Mouse (Mus musculus): ENCODE results near the gene Miga2. TPM values are rescaled to one million over a fixed set of nuclear protein-coding genes. Genes with fewer than 3 reads are reported as not detected.

The Miga2 gene
- polyA plus RNA-seq, 1 experiment from 2014 or later = 16.8 TPM

DNA sequence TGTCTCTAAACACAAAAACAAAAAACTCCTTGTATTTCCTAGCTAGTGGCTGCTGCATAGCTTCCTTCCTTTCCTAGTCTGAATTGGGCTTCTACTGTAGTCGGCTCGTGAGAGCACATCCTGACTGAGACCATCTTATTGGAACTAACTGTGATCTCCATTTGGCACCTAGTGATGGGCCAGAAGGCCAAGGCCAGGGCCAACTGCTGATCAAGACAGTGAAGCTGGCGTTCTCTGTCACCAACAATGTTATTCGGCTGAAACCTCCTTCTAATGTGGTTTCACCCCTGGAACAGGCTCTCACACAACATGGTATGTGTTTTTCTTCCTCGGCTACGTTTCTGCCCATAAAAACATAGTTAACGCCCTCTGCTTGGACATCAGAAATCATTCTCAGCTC is 36.8 kb upstream of the Miga2 start:
- Histone ChIP-seq H3K9ac (ENCODE audit: low read length) (no peak overlapping the region), H3K4me1 (replicated peaks; ENCODE audit: control insufficient read depth, insufficient read depth) (no peaks in the 10 kb centered on the region), H3K4me3 (ENCODE audit: low read depth, low read length) (no peak overlapping the region), H3K9me3 (ENCODE audit: control insufficient read depth, low read length) (no peaks in the 10 kb centered on the region), H3K36me3 (ENCODE audit: control insufficient read depth, insufficient read depth, low read length) (peaks cover 34% of the 10 kb centered on the region), H3K27me3 (ENCODE audit: control insufficient read depth, insufficient read depth, low read length) (no peaks in the 10 kb centered on the region), H3K4me2 (replicated peaks; ENCODE audit: low read depth) (no peak overlapping the region), H3K27ac (replicated peaks) (no peak overlapping the region)
- no peak for ATAC-seq (ENCODE audit: low FRiP score, low TSS enrichment)
- TF ChIP-seq CTCF (IDR thresholded peaks at IDR 0.05; ENCODE audit: low read depth) (no peak), EP300 (optimal IDR thresholded peaks at IDR 0.05) (no peak)
- 91% methylated on average over 7 of the region's 7 CpGs for WGBS
- DNase-seq (ENCODE audit: low spot score) = no peak

DNA sequence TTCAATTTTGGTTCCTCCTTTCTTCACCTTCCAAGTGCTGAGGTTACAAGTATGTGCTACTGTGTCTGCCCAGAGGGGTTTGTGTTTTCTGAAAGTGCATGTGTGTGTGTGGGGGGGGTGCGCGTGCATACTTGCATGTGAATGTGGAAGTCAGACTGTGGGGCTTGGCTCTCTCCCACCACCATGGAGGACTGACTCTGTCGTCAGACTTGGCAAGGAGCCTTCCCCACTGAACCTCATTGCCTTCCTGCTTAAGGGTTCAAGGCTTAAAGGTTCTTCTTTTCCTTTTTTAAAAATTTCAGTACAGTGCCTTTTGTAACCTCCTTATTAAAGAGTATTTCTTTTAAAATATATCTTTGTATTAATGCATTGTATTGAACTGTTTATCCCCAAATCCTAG is 35.2 kb upstream of the Miga2 start:
- 81% methylated on average over 3 of the region's 3 CpGs for WGBS
- ATAC-seq (ENCODE audit: low FRiP score, low TSS enrichment) (no peak), DNase-seq (ENCODE audit: low spot score) (no peak)
- Histone ChIP-seq H3K4me3 (ENCODE audit: low read depth, low read length) (no peak overlapping the region), H3K4me2 (replicated peaks; ENCODE audit: low read depth) (no peak overlapping the region), H3K9ac (ENCODE audit: low read length) (no peak overlapping the region), H3K27me3 (ENCODE audit: control insufficient read depth, insufficient read depth, low read length) (no peaks in the 10 kb centered on the region), H3K27ac (replicated peaks) (no peak overlapping the region), H3K36me3 (ENCODE audit: control insufficient read depth, insufficient read depth, low read length) (peaks cover 42% of the 10 kb centered on the region), H3K9me3 (ENCODE audit: control insufficient read depth, low read length) (no peaks in the 10 kb centered on the region), H3K4me1 (replicated peaks; ENCODE audit: control insufficient read depth, insufficient read depth) (no peaks in the 10 kb centered on the region)
- TF ChIP-seq CTCF (IDR thresholded peaks at IDR 0.05; ENCODE audit: low read depth) = no peak
- no peak for TF ChIP-seq EP300 (optimal IDR thresholded peaks at IDR 0.05)

DNA sequence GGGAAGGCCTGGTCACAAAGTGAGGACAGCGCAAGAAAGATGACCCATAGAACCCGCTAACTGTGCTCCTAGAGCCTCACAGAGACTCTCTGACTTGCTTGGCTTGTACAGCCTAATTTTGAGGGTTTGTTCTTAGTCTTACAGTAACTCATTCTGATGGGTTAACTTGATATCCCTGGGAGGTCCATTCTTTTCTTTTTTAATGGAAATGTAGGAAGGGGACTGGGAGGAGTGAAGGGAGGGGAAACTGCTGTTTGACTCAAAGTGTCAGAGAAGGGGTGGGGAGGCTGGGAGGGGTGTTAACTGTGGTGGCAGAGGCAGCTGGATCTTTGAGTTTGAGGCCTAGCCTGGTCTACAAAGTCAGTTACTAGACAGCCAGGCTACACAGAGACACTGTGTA is 28.7 kb upstream of the Miga2 start:
- Histone ChIP-seq H3K4me1 (replicated peaks; ENCODE audit: control insufficient read depth, insufficient read depth) (no peaks in the 10 kb centered on the region), H3K27ac (replicated peaks) (no peak overlapping the region), H3K4me2 (replicated peaks; ENCODE audit: low read depth) (no peak overlapping the region), H3K9ac (ENCODE audit: low read length) (no peak overlapping the region), H3K9me3 (ENCODE audit: control insufficient read depth, low read length) (no peaks in the 10 kb centered on the region), H3K4me3 (ENCODE audit: low read depth, low read length) (no peak overlapping the region), H3K27me3 (ENCODE audit: control insufficient read depth, insufficient read depth, low read length) (no peaks in the 10 kb centered on the region), H3K36me3 (ENCODE audit: control insufficient read depth, insufficient read depth, low read length) (peaks cover 39% of the 10 kb centered on the region)
- no peak for TF ChIP-seq CTCF (IDR thresholded peaks at IDR 0.05; ENCODE audit: low read depth)
- no peak for TF ChIP-seq EP300 (optimal IDR thresholded peaks at IDR 0.05)
- no peak for ATAC-seq (ENCODE audit: low FRiP score, low TSS enrichment)
- DNase-seq (ENCODE audit: low spot score) = no peak
- WGBS = 96% methylated on average over 2 of the region's 2 CpGs

DNA sequence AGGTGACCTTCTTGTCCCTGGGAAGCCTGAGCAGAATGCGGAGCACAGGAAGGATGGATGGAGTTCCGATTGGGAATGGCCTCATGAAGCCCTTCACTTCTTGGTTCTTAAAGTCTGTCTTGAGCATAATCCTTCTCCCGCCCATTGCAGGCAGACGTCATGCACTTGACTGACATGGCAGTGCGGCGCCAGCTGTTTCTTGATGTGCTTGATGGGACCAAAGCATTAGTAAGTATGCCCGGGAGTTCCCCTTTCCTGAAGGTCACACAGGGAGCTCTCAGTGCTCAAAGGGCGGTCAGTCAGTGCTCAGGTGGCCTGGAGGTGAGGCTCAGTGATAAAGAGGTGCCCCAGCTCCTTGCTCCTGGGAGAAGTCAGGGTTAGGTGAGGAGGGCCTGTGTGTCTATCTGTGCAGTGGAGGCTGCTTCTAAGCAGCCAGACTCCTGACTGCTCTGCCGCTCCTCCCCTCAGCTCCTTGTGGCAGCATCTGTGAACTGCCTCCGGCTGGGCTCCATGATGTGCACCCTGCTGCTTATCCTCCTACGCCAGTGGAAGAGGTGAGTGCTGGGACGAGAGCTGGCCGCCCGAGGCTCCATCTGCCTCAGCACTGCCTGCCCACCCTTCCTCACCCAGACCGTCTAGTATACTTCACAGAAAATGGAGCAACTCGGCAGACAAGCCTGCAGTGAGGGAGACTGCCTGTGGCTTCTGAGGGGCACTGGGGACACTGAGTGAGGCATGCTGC is 27.7 kb upstream of the Miga2 start:
- Histone ChIP-seq H3K4me1 (replicated peaks; ENCODE audit: control insufficient read depth, insufficient read depth) (no peaks in the 10 kb centered on the region), H3K36me3 (ENCODE audit: control insufficient read depth, insufficient read depth, low read length) (peaks cover 39% of the 10 kb centered on the region), H3K9me3 (ENCODE audit: control insufficient read depth, low read length) (no peaks in the 10 kb centered on the region), H3K27ac (replicated peaks) (no peak overlapping the region), H3K9ac (ENCODE audit: low read length) (no peak overlapping the region), H3K4me3 (ENCODE audit: low read depth, low read length) (no peak overlapping the region), H3K27me3 (ENCODE audit: control insufficient read depth, insufficient read depth, low read length) (no peaks in the 10 kb centered on the region), H3K4me2 (replicated peaks; ENCODE audit: low read depth) (no peak overlapping the region)
- WGBS = 89% methylated on average over 16 of the region's 16 CpGs
- no peak for ATAC-seq (ENCODE audit: low FRiP score, low TSS enrichment)
- no peak for TF ChIP-seq EP300 (optimal IDR thresholded peaks at IDR 0.05)
- no peak for TF ChIP-seq CTCF (IDR thresholded peaks at IDR 0.05; ENCODE audit: low read depth)
- DNase-seq (ENCODE audit: low spot score) = no peak

DNA sequence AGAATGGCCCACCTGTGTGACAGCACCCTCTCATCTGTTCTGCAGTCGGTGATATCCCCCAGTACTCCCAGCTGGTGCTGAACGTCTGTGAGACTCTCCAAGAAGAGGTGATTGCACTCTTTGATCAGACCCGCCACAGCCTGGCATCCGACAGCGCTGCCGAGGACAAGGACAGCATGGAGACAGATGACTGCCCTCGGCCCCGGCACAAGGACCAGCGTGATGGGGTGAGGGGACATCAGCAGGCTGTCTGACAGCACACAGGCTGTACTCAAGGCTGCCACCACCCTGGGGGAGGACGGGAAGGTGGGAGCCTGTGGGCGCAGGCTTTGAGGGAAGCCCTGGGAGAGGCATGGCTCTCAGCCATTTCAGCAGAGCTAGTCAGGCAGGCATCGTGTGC is 26.9 kb upstream of the Miga2 start:
- Histone ChIP-seq H3K27me3 (ENCODE audit: control insufficient read depth, insufficient read depth, low read length) (no peaks in the 10 kb centered on the region), H3K4me1 (replicated peaks; ENCODE audit: control insufficient read depth, insufficient read depth) (no peaks in the 10 kb centered on the region), H3K36me3 (ENCODE audit: control insufficient read depth, insufficient read depth, low read length) (peaks cover 42% of the 10 kb centered on the region), H3K4me3 (ENCODE audit: low read depth, low read length) (no peak overlapping the region), H3K27ac (replicated peaks) (no peak overlapping the region), H3K9me3 (ENCODE audit: control insufficient read depth, low read length) (no peaks in the 10 kb centered on the region), H3K4me2 (replicated peaks; ENCODE audit: low read depth) (no peak overlapping the region), H3K9ac (ENCODE audit: low read length) (no peak overlapping the region)
- no peak for TF ChIP-seq EP300 (optimal IDR thresholded peaks at IDR 0.05)
- no peak for TF ChIP-seq CTCF (IDR thresholded peaks at IDR 0.05; ENCODE audit: low read depth)
- DNase-seq (ENCODE audit: low spot score) = no peak
- no peak for ATAC-seq (ENCODE audit: low FRiP score, low TSS enrichment)
- WGBS = 82% methylated on average over 12 of the region's 12 CpGs

DNA sequence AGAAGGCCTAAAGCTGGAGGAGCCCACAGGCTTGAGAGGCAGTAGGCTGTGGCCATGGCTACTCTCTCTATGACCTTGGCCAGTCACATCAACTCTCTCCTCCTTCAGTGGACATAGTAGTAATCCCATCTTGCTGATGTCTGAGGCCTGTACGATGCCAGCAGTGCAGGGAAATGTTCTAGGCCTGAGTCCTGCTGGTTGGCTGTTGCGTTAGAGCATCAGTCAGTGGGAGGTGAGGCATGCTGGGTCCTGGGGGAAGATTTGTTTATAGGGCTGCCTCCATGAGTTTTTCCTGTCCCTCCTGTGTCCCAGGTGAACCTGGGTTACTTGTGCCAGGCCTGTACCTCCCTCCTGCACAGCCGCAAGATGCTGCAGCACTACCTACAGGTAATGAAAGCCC is 22.0 kb upstream of the Miga2 start:
- H3K36me3 ChIP-seq (ENCODE audit: control insufficient read depth, insufficient read depth, low read length) = peaks cover 44% of the 10 kb centered on the region
- H3K9ac ChIP-seq (ENCODE audit: low read length) = no peak overlapping the region
- no peak overlapping the region for H3K4me2 ChIP-seq (replicated peaks; ENCODE audit: low read depth)
- DNase-seq (ENCODE audit: low spot score) (no peak), ATAC-seq (ENCODE audit: low FRiP score, low TSS enrichment) (no peak)
- no peaks in the 10 kb centered on the region for H3K4me1 ChIP-seq (replicated peaks; ENCODE audit: control insufficient read depth, insufficient read depth)
- no peak overlapping the region for H3K27ac ChIP-seq (replicated peaks)
- H3K27me3 ChIP-seq (ENCODE audit: control insufficient read depth, insufficient read depth, low read length) = no peaks in the 10 kb centered on the region
- WGBS = 88% methylated on average over 3 of the region's 3 CpGs
- no peak overlapping the region for H3K4me3 ChIP-seq (ENCODE audit: low read depth, low read length)
- H3K9me3 ChIP-seq (ENCODE audit: control insufficient read depth, low read length) = no peaks in the 10 kb centered on the region
- TF ChIP-seq CTCF (IDR thresholded peaks at IDR 0.05; ENCODE audit: low read depth) (no peak), EP300 (optimal IDR thresholded peaks at IDR 0.05) (no peak)

Measured in stomach, postnatal 0 days (tissue).